Mouse (Mus musculus) gastrocnemius, adult 2 months (tissue): ENCODE data around the gene Hipk4. TPM values are rescaled to one million over a fixed set of nuclear protein-coding genes. Genes with fewer than 3 reads are reported as not detected.

ENCODE experiments used
- DNase-seq: peaks from one replicate; pipeline ENCODE4 v3.0.0; 2022
- H3K27ac ChIP-seq: fragments of 200-600 bp; 2 replicates; pipeline ENCODE4 v1.8.1; 2022; ENCODE audit warnings: mild to moderate bottlenecking
- H3K4me3 ChIP-seq: fragments of 200-600 bp; 2 replicates; pipeline ENCODE4 v1.8.1; 2022; ENCODE audit warnings: mild to moderate bottlenecking, moderate library complexity
- CTCF ChIP-seq: fragments of 200-600 bp; IDR thresholded peaks from 2 replicates; pipeline ENCODE4 v1.8.1; 2022; ENCODE audit warnings: antibody characterized with exemption, mild to moderate bottlenecking, moderate library complexity
- intact Hi-C: fragments of 180-260 bp; cut with DNase I; formaldehyde crosslinking; loops from one replicate; pipeline ENCODE4 v1.15.1; 2025
- total RNA-seq, 2 experiments: library from RNA; stranded (reverse); gene quantifications; 2 replicates each; pipeline ENCODE4 v1.2.3; 2021

Gene Hipk4
- total RNA-seq, 2 experiments from 2014 or later, result 0.13 TPM; not detected in 1

GRCm38 (mm10) chr7:27531707-27532106 lies 8.6 kb downstream of the Hipk4 start:
- no peak for DNase-seq
- Histone ChIP-seq H3K27ac (peak overlapping the region; percentile 71; the same call in 1 of the 2 replicates), H3K4me3 (no peak overlapping the region)
- TF ChIP-seq CTCF, result no peak
- intact Hi-C loops, result no loop called here

GRCm38 (mm10) chr7:27532480-27533050 lies 9.5 kb downstream of the Hipk4 start:
- peak overlapping the region; percentile 71 for H3K27ac ChIP-seq
- H3K4me3 ChIP-seq, result peak overlapping the region; percentile 11; the same call in 1 of the 2 replicates
- DNase-seq, result peak; percentile 45
- no peak for TF ChIP-seq CTCF
- intact Hi-C loops, result no loop called here

GRCm38 (mm10) chr7:27535386-27535785 lies 12.3 kb downstream of the Hipk4 start:
- DNase-seq, result no peak
- H3K4me3 ChIP-seq, result no peak overlapping the region
- no peak overlapping the region for H3K27ac ChIP-seq
- no peak for TF ChIP-seq CTCF
- intact Hi-C loops, result no loop called here

GRCm38 (mm10) chr7:27536618-27537017 lies 13.6 kb downstream of the Hipk4 start:
- TF ChIP-seq CTCF, result no peak

GRCm38 (mm10) chr7:27537998-27538397 lies 14.9 kb downstream of the Hipk4 start:
- no peak overlapping the region for H3K27ac ChIP-seq
- no peak overlapping the region for H3K4me3 ChIP-seq
- no peak for DNase-seq
- intact Hi-C loops, result no loop called here
- TF ChIP-seq CTCF, result no peak

More at GRCm38 (mm10) chr7:27536618-27537017, 13.6 kb downstream of the Hipk4 start:
- no peak for DNase-seq
- Histone ChIP-seq H3K4me3 (no peak overlapping the region), H3K27ac (no peak overlapping the region)
- intact Hi-C loops, result no loop called here

- no peak for DNase-seq
- H3K27ac ChIP-seq, result no peak overlapping the region
- intact Hi-C loops, result no loop called here
- no peak for TF ChIP-seq CTCF
- no peak overlapping the region for H3K4me3 ChIP-seq
Observed at GRCm38 (mm10) chr7:27538797-27539196, 15.7 kb downstream of the Hipk4 start.

- intact Hi-C loops, result no loop called here
- no peak overlapping the region for H3K4me3 ChIP-seq
- TF ChIP-seq CTCF, result no peak
- H3K27ac ChIP-seq, result no peak overlapping the region
- DNase-seq, result no peak
Observed at GRCm38 (mm10) chr7:27540521-27540920, 17.5 kb downstream of the Hipk4 start.

GRCm38 (mm10) chr7:27540935-27541334 lies 17.9 kb downstream of the Hipk4 start:
- intact Hi-C loops, result no loop called here
- TF ChIP-seq CTCF, result no peak
- H3K27ac ChIP-seq, result no peak overlapping the region
- H3K4me3 ChIP-seq, result no peak overlapping the region
- DNase-seq, result no peak

- DNase-seq, result no peak
- Histone ChIP-seq H3K4me3 (no peak overlapping the region), H3K27ac (no peak overlapping the region)
- intact Hi-C loops, result no loop called here
- no peak for TF ChIP-seq CTCF
Observed at GRCm38 (mm10) chr7:27541431-27541830, 18.4 kb downstream of the Hipk4 start.

GRCm38 (mm10) chr7:27541922-27542321 lies 18.9 kb downstream of the Hipk4 start:
- DNase-seq, result no peak

GRCm38 (mm10) chr7:27542392-27543033 lies 19.4 kb downstream of the Hipk4 start:
- intact Hi-C loops, result no loop called here
- Histone ChIP-seq H3K4me3 (peak overlapping the region; percentile 78), H3K27ac (peak overlapping the region; percentile 84)
- no peak for TF ChIP-seq CTCF
- peak; percentile 82 for DNase-seq

More at GRCm38 (mm10) chr7:27541922-27542321, 18.9 kb downstream of the Hipk4 start:
- intact Hi-C loops, result no loop called here
- Histone ChIP-seq H3K4me3 (peak overlapping the region; percentile 78), H3K27ac (peak overlapping the region; percentile 84)
- no peak for TF ChIP-seq CTCF

- Histone ChIP-seq H3K27ac (peak overlapping the region; percentile 84), H3K4me3 (peak overlapping the region; percentile 78)
- intact Hi-C loops, result no loop called here
- no peak for DNase-seq
- TF ChIP-seq CTCF, result no peak
Observed at GRCm38 (mm10) chr7:27543065-27543464, 20.0 kb downstream of the Hipk4 start.

GRCm38 (mm10) chr7:27543851-27544250 lies 20.8 kb downstream of the Hipk4 start:
- H3K27ac ChIP-seq, result no peak overlapping the region; the same call in 1 of the 2 replicates
- intact Hi-C loops, result no loop called here
- H3K4me3 ChIP-seq, result no peak overlapping the region
- DNase-seq, result no peak
- TF ChIP-seq CTCF, result no peak
